Mouse (Mus musculus) NIH3T3 (cell line): ENCODE results near the gene Il3.
"Not testable (repeated sequence)": the region's sequence is repeated elsewhere in the genome, so short reads cannot be mapped to it uniquely, and the experiment has no call there.

Source experiments
- DNase-seq: peaks from one replicate; pipeline ENCODE4 v3.0.0-alpha.2; 2012; ENCODE audit warnings: low read depth

Il3 gene

GRCm38 (mm10) chr11:54267177-54267576, at the start of gene Il3:
Gene Il3, minus strand, starts transcription at chr11:54267277.
- DNase-seq = no peak

- no peak for DNase-seq
These were observed 48.3 kb upstream of the Il3 start for GRCm38 (mm10) chr11:54315336-54315735.

GRCm38 (mm10) chr11:54314740-54315139, 47.7 kb upstream of the Il3 start:
- no peak for DNase-seq

- no peak for DNase-seq
These were observed 46.6 kb upstream of the Il3 start for GRCm38 (mm10) chr11:54313391-54314360.

- no peak for DNase-seq
These were observed 45.5 kb upstream of the Il3 start for GRCm38 (mm10) chr11:54312603-54313002.

- peak; percentile 20 for DNase-seq
These were observed 44.9 kb upstream of the Il3 start for GRCm38 (mm10) chr11:54312021-54312420.

GRCm38 (mm10) chr11:54310588-54310987, 43.5 kb upstream of the Il3 start:
- no peak for DNase-seq

- peak; percentile 81 for DNase-seq
These were observed 40.2 kb upstream of the Il3 start for GRCm38 (mm10) chr11:54307139-54307816.

- no peak for DNase-seq
These were observed 38.3 kb upstream of the Il3 start for GRCm38 (mm10) chr11:54305331-54305730.

- peak; percentile 11 for DNase-seq
These were observed 37.4 kb upstream of the Il3 start for GRCm38 (mm10) chr11:54304471-54304873.

GRCm38 (mm10) chr11:54303728-54304470, 36.8 kb upstream of the Il3 start, which contains the start of gene Acsl6:
Gene Acsl6, plus strand, starts transcription at chr11:54303798.
- DNase-seq = peak; percentile 23

GRCm38 (mm10) chr11:54303076-54303727, 36.1 kb upstream of the Il3 start:
- DNase-seq = peak; percentile 81

- no peak for DNase-seq
These were observed 35.5 kb upstream of the Il3 start for GRCm38 (mm10) chr11:54302606-54303005.

GRCm38 (mm10) chr11:54301994-54302393, 34.9 kb upstream of the Il3 start:
- no peak for DNase-seq

GRCm38 (mm10) chr11:54298777-54299176, 31.7 kb upstream of the Il3 start:
- no peak for DNase-seq

- not testable (repeated sequence) for DNase-seq
These were observed 30.4 kb upstream of the Il3 start for GRCm38 (mm10) chr11:54297471-54297870.

- DNase-seq = no peak
These were observed 29.7 kb upstream of the Il3 start for GRCm38 (mm10) chr11:54296734-54297133.

GRCm38 (mm10) chr11:54295971-54296370, 28.9 kb upstream of the Il3 start:
- no peak for DNase-seq

- no peak for DNase-seq
These were observed 27.1 kb upstream of the Il3 start for GRCm38 (mm10) chr11:54293980-54294807.

- DNase-seq = no peak
These were observed 25.1 kb upstream of the Il3 start for GRCm38 (mm10) chr11:54292163-54292562.
